Mouse (Mus musculus) lung, embryonic 16.5 days (tissue): Measurements from ENCODE around the gene 5330417C22Rik. TPM values are rescaled to one million over a fixed set of nuclear protein-coding genes. Genes with fewer than 3 reads are reported as not detected.

Source experiments
- ATAC-seq: fragments of 200-750 bp; cut with Nextera tagmentation; 2 replicates; pipeline ENCODE4 v1.8.0; 2017; ENCODE audit warnings: low read depth, mild to moderate bottlenecking, moderate library complexity
- H3K27ac ChIP-seq: fragments of 300-500 bp; sonication (generic); 2 replicates; pipeline ENCODE4 v1.5.1; 2014; ENCODE audit warnings: mild to moderate bottlenecking, control low read depth, low read length
- H3K27me3 ChIP-seq: fragments of 300-500 bp; sonication (generic); 2 replicates; pipeline ENCODE4 v1.6.1; 2014; ENCODE audit warnings: low read depth, low read length, mixed read lengths; ENCODE audit not compliant: control insufficient read depth, insufficient read depth
- H3K36me3 ChIP-seq: fragments of 300-500 bp; sonication (generic); 2 replicates; pipeline ENCODE4 v1.6.1; 2014; ENCODE audit warnings: low read length; ENCODE audit not compliant: control insufficient read depth, insufficient read depth
- H3K4me1 ChIP-seq: fragments of 300-500 bp; sonication (generic); replicated peaks from 2 replicates; pipeline ENCODE4 v1.6.1; 2014; ENCODE audit warnings: low read length, mixed read lengths; ENCODE audit not compliant: control insufficient read depth, insufficient read depth
- H3K4me2 ChIP-seq: fragments of 300-500 bp; sonication (generic); 2 replicates; pipeline ENCODE4 v1.6.1; 2014; ENCODE audit warnings: low read depth, low read length, control low read depth
- H3K4me3 ChIP-seq: fragments of 300-500 bp; sonication (generic); 2 replicates; pipeline ENCODE4 v1.5.1; 2014; ENCODE audit warnings: mild to moderate bottlenecking, low read length, control low read depth
- H3K9ac ChIP-seq: fragments of 300-500 bp; sonication (generic); 2 replicates; pipeline ENCODE4 v1.6.1; 2014; ENCODE audit warnings: low read length, control low read depth
- H3K9me3 ChIP-seq: fragments of 300-500 bp; sonication (generic); 2 replicates; pipeline ENCODE4 v1.6.1; 2016; ENCODE audit warnings: low read length; ENCODE audit not compliant: control insufficient read depth
- WGBS: fragments of 180-500 bp; shearing (Covaris S2); extraction: QIAGEN DNeasy Blood & Tissue Kit; methylation state at CpG from one replicate; pipeline ENCODE4 v1.1.7; 2014; 5-methylcytosine and 5-hydroxymethylcytosine counted together
- polyA plus RNA-seq: library from polyadenylated mRNA; unstranded; fragments of >200 nt; fragmentation: Nextera tagmentation; extraction: Ambion mirVana; gene quantifications from 2 replicates; pipeline ENCODE4 v1.2.1, GENCODE M21; 2015

Gene 5330417C22Rik
- polyA plus RNA-seq, 1 experiment from 2014 or later: 19.6 TPM

- Histone ChIP-seq H3K4me3 (no peak overlapping the region), H3K9ac (no peak overlapping the region), H3K4me1 (no peaks in the 10 kb centered on the region), H3K27ac (no peak overlapping the region), H3K27me3 (no peaks in the 10 kb centered on the region), H3K9me3 (no peaks in the 10 kb centered on the region), H3K4me2 (no peak overlapping the region), H3K36me3 (peaks cover 45% of the 10 kb centered on the region)
- no peak for ATAC-seq
- 89% methylated on average over 13 of the region's 13 CpGs for WGBS
Observed at GRCm38 (mm10) chr3:108432542-108433187, 103.7 kb downstream of the 5330417C22Rik start.

- Histone ChIP-seq H3K4me1 (peaks cover 12% of the 10 kb centered on the region), H3K9ac (no peak overlapping the region), H3K27me3 (no peaks in the 10 kb centered on the region), H3K9me3 (no peaks in the 10 kb centered on the region), H3K36me3 (peaks cover 23% of the 10 kb centered on the region), H3K4me3 (no peak overlapping the region), H3K4me2 (no peak overlapping the region), H3K27ac (no peak overlapping the region)
- 83% methylated on average over 6 of the region's 6 CpGs for WGBS
- ATAC-seq: no peak
Observed at GRCm38 (mm10) chr3:108425624-108426018, 110.7 kb downstream of the 5330417C22Rik start.

- Histone ChIP-seq H3K27me3 (no peaks in the 10 kb centered on the region), H3K4me3 (no peak overlapping the region), H3K27ac (no peak overlapping the region), H3K9me3 (no peaks in the 10 kb centered on the region), H3K36me3 (peaks cover 23% of the 10 kb centered on the region), H3K4me2 (no peak overlapping the region), H3K4me1 (peaks cover 12% of the 10 kb centered on the region), H3K9ac (no peak overlapping the region)
- no peak for ATAC-seq
- 65% methylated on average over 7 of the region's 7 CpGs for WGBS
Observed at GRCm38 (mm10) chr3:108424944-108425623, 111.3 kb downstream of the 5330417C22Rik start.

- H3K27ac ChIP-seq: no peak overlapping the region
- peak overlapping the region; percentile 6 for H3K4me2 ChIP-seq
- H3K4me1 ChIP-seq: peaks cover 12% of the 10 kb centered on the region
- no peaks in the 10 kb centered on the region for H3K9me3 ChIP-seq
- H3K9ac ChIP-seq: peak overlapping the region; percentile 36; the same call in 1 of the 2 replicates
- peak; percentile 78 for ATAC-seq
- WGBS: 17% methylated on average over 11 of the region's 11 CpGs
- no peak overlapping the region for H3K4me3 ChIP-seq
- no peaks in the 10 kb centered on the region for H3K27me3 ChIP-seq
- peaks cover 22% of the 10 kb centered on the region for H3K36me3 ChIP-seq
Observed at GRCm38 (mm10) chr3:108423844-108424801, 112.2 kb downstream of the 5330417C22Rik start.

- no peak overlapping the region for H3K4me2 ChIP-seq
- no peak overlapping the region for H3K27ac ChIP-seq
- H3K4me3 ChIP-seq: no peak overlapping the region
- ATAC-seq: no peak
- H3K9ac ChIP-seq: no peak overlapping the region
- no peaks in the 10 kb centered on the region for H3K9me3 ChIP-seq
- peaks cover 11% of the 10 kb centered on the region for H3K36me3 ChIP-seq
- H3K27me3 ChIP-seq: no peaks in the 10 kb centered on the region
- peaks cover 12% of the 10 kb centered on the region for H3K4me1 ChIP-seq
- WGBS: 36% methylated on average over 6 of the region's 6 CpGs
Observed at GRCm38 (mm10) chr3:108423006-108423405, 113.3 kb downstream of the 5330417C22Rik start.

GRCm38 (mm10) chr3:108415831-108416223 is 120.5 kb downstream of the 5330417C22Rik start:
- Histone ChIP-seq H3K4me1 (peaks cover 12% of the 10 kb centered on the region), H3K9me3 (peaks cover 18% of the 10 kb centered on the region), H3K36me3 (peaks cover 21% of the 10 kb centered on the region), H3K4me3 (peak overlapping the region; percentile 57), H3K27me3 (peaks cover 5% of the 10 kb centered on the region), H3K27ac (peak overlapping the region; percentile 58; the same call in 1 of the 2 replicates), H3K4me2 (peak overlapping the region; percentile 99), H3K9ac (peak overlapping the region; percentile 68)
- peak; percentile 86 for ATAC-seq
- WGBS: 0% methylated on average over 48 of the region's 48 CpGs

GRCm38 (mm10) chr3:108414857-108415830 is 121.2 kb downstream of the 5330417C22Rik start, which contains the start of gene Celsr2:
Gene Celsr2, minus strand, starts transcription at chr3:108415552.
- Histone ChIP-seq H3K9ac (peak within 1 kb of the TSS; percentile 68), H3K4me1 (peaks cover 15% of the 10 kb centered on the region), H3K27ac (peak within 1 kb of the TSS; percentile 58; the same call in 1 of the 2 replicates), H3K36me3 (peaks cover 21% of the 10 kb centered on the region), H3K9me3 (peaks cover 18% of the 10 kb centered on the region), H3K4me2 (peak within 1 kb of the TSS; percentile 99), H3K27me3 (peaks cover 5% of the 10 kb centered on the region), H3K4me3 (peak within 1 kb of the TSS; percentile 57)
- 7% methylated on average over 66 of the region's 67 CpGs for WGBS
- ATAC-seq: peak; percentile 45

GRCm38 (mm10) chr3:108413634-108414360 is 122.5 kb downstream of the 5330417C22Rik start:
- Histone ChIP-seq H3K36me3 (peaks cover 21% of the 10 kb centered on the region), H3K27me3 (peaks cover 5% of the 10 kb centered on the region), H3K9ac (no peak overlapping the region), H3K27ac (no peak overlapping the region), H3K9me3 (peaks cover 18% of the 10 kb centered on the region), H3K4me3 (no peak overlapping the region), H3K4me2 (no peak overlapping the region), H3K4me1 (peaks cover 15% of the 10 kb centered on the region)
- no peak for ATAC-seq
- WGBS: 96% methylated on average over 35 of the region's 35 CpGs
